Mouse (Mus musculus) retina, embryonic 14.5 days (tissue): ENCODE measurements around the gene Kremen1.

Experiments
- DNase-seq: peaks from one replicate; pipeline ENCODE4 v3.0.0-alpha.2; 2015; ENCODE audit warnings: low spot score

The Kremen1 gene

GRCm38 (mm10) chr11:5215401-5216187 lies 45.8 kb downstream of the Kremen1 start:
- DNase-seq: no peak

- DNase-seq: no peak
Observed at GRCm38 (mm10) chr11:5214483-5215040, 46.8 kb downstream of the Kremen1 start.

GRCm38 (mm10) chr11:5203054-5203453 lies 58.3 kb downstream of the Kremen1 start:
- DNase-seq: no peak

GRCm38 (mm10) chr11:5201799-5202680 lies 59.3 kb downstream of the Kremen1 start:
- no peak for DNase-seq

DNA sequence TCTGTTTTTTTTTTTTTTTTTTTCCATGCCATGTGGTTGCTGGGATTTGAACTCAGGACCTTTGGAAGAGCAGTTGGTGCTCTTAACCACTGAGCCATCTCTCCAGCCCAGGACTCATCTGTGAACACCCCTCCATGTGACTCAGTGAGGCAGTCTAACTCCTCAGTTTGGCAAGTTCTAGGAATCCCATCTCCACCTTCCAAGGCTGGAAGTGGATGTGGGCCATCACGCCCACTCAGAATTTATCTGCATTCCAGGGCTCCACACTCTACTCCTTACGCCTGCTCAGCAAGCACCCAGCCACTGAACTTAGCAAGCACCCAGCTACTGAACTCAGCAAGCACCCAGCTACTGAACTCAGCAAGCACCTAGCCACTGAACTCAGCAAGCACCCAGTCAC lies 61.5 kb downstream of the Kremen1 start:
- no peak for DNase-seq

- DNase-seq: no peak
Observed at GRCm38 (mm10) chr11:5197068-5197467, 64.3 kb downstream of the Kremen1 start.

DNA sequence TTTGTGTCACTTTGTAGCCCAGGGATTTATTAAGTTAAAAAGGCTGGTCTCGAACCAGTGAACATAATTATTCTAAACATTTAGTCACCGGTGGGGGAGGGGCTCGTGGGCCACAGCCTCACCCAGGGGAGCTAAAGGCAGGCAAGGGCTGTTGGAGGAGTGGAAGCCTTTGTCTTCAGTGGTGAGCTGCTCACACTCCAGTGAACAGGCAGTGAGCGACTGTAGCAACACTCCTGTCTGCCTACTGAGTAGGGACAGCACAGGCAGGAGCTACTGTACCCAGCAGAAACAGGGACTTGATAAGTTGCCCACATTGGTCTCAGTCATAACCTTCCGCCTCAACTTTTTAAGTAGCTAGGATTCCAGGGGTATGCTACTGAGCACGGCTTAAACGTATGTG lies 64.8 kb downstream of the Kremen1 start:
- DNase-seq: peak; percentile 44

GRCm38 (mm10) chr11:5193576-5193881 lies 67.8 kb downstream of the Kremen1 start:
- no peak for DNase-seq

DNA sequence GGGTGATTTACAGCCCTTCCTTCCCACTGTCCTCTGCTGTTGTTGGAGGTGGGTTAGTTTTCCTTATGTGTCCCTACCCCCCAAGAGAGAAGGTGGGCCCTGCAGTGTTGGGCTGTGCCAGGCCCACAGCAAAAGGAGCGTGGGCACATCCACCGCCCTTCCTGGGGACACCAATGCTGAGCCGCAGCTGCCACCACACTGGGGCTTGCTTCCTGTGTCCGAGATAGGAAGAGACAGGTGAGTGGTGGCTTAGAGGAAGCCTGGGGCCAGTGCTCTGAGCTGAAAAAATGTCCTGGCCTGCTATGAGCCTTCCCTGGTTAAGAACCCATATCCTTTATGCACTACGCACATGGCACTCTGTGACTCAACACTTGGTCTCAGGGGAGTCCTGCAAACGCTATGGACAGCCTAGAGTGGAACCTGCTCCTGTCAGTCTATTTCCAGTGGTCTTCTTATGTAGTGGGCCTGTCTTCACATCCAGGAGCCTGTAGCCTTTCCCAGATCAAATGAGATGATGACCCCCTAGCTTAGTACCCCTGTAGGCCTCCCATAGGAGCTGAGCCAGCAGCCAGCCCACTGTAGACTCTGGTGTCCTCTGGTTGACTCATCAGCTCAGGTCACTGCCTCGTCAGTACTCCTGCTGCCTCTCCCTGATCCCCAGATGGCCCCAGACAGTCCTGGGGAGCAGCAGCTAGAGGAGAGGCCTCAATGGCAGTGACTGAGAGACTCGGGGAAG lies 68.3 kb downstream of the Kremen1 start:
- DNase-seq: no peak

GRCm38 (mm10) chr11:5192084-5192516 lies 69.3 kb downstream of the Kremen1 start:
- DNase-seq: no peak

DNA sequence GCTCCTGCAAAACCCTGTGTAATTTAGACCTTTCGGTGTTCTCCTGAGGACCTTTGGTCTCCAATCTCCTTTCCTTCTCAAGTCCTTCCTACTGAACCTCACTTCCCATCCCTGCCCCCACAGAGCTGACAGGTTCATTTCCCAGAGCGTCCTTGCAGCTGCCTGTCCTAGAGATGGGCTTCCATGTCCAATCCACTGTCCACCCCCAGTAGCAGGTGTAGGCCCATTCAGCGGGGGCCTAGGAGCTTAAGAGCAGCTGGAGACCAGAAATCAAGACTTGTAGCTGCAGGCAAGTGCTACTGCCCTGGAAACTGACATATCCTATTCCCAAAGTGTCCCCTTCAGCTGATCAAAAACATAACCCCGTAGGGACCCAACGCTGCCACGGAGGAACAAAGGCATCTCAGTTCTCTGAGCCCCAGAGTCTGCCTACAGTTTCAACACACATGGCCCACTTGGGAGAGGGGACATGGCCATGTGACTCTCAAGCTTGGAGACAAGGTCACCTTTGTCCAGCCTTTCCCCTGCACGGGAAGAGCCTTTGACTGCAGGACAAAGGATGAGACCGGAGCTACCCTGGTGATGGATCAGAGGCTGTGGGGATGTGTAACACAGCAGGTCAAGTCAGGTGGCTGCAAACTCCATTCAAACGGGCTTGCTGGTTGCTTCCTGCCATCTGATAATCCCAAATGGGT lies 72.0 kb downstream of the Kremen1 start:
- no peak for DNase-seq

DNA sequence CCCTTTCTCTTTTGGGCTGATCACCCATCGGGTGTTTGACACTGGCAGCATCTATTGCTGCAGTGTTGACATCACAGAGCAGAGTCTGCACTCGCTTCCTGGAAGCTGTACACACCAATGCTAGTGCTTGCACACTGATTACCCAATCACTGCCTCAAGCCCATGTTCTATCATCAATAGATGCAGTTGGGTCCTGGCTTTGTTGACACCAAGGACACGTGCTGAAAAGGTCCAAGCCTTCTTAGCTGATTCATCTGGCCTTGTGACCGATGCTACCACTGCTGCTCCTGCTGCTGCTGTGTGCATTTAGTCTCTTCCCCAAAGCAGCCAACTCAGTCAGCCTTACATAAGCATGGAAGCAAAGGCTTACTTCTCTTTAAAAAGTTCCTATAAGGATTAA lies 73.2 kb downstream of the Kremen1 start:
- DNase-seq: no peak

GRCm38 (mm10) chr11:5184832-5185231 lies 76.5 kb downstream of the Kremen1 start:
- DNase-seq: no peak

GRCm38 (mm10) chr11:5184250-5184649 lies 77.1 kb downstream of the Kremen1 start:
- DNase-seq: no peak

DNA sequence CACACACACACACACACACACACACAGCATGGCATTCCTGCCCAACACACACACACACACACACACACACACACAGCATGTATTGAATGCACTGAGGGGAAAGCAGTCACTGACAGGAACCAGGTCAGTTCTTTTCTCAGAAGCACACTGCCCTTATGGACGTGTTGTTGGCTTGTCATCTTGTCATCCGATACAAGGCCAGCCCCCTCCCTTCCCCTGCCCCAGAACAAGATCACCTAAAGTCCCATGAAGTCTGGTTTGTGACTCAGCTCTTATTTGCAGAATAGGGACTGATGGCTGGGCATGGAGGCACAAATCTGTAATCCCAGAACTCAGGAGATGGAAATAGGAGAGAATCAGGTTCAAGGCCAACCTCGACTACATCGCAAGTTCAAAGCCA lies 78.5 kb downstream of the Kremen1 start:
- no peak for DNase-seq

- DNase-seq: peak; percentile 88
Observed at GRCm38 (mm10) chr11:5181850-5182404, 79.4 kb downstream of the Kremen1 start.

DNA sequence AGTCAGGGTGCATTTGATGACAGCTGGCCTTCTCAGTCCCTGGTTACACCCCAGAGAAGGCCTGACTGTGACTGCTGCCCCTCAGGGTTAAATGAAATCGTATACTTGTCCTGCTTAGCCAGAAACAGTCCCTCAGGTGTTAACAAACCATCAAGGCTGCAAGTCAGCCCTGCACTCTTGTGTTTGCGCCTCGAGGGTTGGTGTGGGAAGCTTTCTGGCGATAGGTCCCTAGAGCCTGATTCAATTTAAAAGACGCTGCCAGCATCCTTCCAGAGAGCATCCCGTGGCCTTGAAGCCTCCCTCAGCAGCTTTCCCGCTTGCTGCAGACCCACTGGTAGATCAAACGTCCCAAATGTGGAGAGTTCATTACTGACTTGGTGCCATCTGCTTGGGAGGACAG lies 82.0 kb downstream of the Kremen1 start:
- DNase-seq: no peak

DNA sequence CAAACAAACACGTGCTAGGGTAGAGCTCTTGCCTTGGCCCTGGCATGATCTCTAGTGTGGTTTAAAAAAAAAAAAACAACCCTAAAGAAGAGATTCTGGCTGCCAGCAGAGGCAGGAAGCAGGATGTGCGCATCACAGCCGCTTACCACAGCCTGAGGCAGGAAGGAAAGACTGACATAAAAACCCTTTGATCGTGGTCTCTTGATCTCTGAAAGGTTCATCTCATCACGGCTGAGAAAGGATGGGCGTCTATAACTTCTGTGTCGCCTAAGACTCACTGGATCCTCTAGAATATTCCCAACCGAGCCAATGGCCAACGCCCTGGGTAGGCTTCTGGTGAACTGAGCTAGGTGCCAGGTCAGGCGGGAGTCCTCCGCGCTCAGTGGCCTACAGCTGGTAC lies 84.2 kb downstream of the Kremen1 start:
- DNase-seq: no peak

- DNase-seq: no peak
Observed at GRCm38 (mm10) chr11:5176685-5177084, 84.7 kb downstream of the Kremen1 start.

DNA sequence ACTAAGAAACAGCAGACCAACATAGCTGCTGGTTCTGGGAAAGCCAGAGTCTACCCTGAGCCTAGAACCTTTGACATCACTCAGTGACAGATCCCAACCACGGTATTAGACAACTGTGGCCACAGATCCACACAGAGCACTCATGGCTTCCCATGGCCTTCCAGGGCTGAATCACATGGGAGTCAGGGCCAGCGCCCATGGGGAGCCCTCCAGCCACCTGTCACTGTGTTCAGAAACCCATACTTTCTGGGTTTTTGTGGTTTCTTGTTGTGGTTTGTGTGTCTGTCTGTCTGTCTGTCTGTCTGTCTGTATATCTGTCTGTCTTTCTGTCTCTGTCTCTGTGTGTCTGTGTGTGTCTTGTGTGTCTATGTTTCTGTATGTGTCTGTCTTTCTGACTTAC lies 85.5 kb downstream of the Kremen1 start:
- DNase-seq: no peak

DNA sequence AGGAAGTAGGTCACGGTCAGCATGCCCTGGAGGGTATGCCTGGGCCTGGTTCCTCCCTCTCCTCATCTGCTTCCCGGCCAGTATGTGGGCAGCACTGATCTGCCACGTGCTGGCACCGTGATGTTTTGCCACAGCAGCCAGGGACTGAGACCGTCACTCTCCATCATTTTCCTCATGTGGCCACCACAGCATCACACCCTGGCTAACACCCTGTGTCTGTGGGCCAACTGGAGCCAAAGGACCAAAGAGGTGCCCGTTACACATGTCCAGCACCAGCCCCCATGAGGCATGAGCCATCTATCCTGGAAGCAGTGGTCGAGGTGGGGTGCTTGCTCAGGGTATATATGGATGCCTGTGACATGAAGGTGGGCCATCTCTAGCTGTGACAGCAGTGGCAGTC lies 86.2 kb downstream of the Kremen1 start:
- DNase-seq: no peak
